Mouse (Mus musculus) T-helper 1 cell (primary cell): Measurements from ENCODE around the gene Cnga3.

Experiments used
- in situ Hi-C: fragments of 300-600 bp; cut with MboI, MseI; formaldehyde crosslinking; loops from one replicate; pipeline ENCODE4 v1.15.1; 2025; ENCODE audit warnings: high pct_unique_total_duplicates

The Cnga3 gene

GRCm38 (mm10) chr1:37286556-37286955, 72.3 kb downstream of the Cnga3 start:
- in situ Hi-C loops = no loop called here

DNA sequence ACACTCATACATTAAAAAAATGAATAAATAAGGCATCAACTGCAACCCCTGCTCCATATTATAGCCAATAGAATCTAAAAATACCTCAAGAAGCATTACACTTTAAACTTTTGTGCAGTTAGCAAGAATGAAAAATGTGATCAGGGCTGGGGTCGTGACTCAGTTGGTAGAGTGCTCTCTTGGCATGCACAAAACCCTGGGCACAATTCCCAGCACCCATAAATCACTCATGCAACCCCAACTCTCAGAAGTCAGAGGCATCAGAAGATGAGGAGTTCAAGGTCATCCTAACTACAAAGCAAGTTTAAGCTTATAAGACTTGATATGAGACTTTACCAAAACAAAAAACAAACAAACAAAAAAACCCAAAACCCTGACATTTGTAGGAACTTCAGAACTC, 73.5 kb downstream of the Cnga3 start:
- in situ Hi-C loops = no loop called here

- in situ Hi-C loops = no loop called here
Measured at GRCm38 (mm10) chr1:37288181-37288935, 74.1 kb downstream of the Cnga3 start.

- in situ Hi-C loops = no loop called here
Measured at GRCm38 (mm10) chr1:37288941-37289340, 74.7 kb downstream of the Cnga3 start.

DNA sequence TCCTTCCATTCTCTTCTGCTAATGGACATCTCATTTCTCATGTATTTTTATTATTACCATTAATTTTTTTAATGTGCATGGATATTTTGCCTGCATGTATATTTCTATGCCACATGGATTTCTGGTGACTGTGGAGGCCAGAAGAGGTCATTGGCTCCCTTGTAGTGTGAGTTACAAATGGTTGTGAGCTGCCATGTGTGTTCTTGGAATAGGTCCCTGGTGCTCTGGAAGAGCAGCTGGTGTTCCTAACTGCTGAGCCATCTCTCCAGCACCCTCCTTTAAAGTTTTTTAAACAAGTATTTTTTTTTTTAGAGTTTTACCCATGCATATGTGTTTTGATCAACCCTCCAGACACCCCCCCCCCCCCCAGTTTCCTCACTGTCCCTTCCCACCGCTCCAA, 82.2 kb downstream of the Cnga3 start:
- in situ Hi-C loops = no loop called here

- in situ Hi-C loops = no loop called here
Measured at GRCm38 (mm10) chr1:37298904-37299303, 84.7 kb downstream of the Cnga3 start.

- in situ Hi-C loops = loop anchor here (10.0 kb wide), 1 partner anchor 975 kb away; no protein-coding TSS in a partner anchor
Measured at GRCm38 (mm10) chr1:37299540-37300491, 85.6 kb downstream of the Cnga3 start, which contains the start of gene Inpp4a. Gene Inpp4a (plus strand): TSS chr1:37299865.

DNA sequence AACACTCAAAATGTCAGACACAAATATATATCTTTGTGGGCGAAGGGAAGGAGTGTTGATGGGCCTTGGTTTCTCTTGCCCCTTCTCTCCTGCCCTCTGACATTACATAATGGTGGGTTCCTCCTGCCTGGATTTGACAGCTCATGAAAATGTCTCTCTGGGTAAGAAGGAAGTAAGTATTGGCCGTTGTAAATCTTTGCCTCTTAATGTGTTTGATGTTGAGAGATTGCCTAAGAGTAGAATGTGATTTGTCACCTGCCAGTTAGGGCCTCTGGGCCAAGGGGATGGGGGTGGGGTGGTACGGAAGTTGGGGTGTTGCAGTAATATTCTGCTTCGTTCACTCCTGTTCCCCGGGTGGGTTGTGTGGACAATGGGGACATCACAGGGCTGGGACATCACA, 86.4 kb downstream of the Cnga3 start:
- in situ Hi-C loops = loop anchor here (10.0 kb wide), 1 partner anchor 976 kb away; no protein-coding TSS in a partner anchor

GRCm38 (mm10) chr1:37302801-37303200, 88.6 kb downstream of the Cnga3 start:
- in situ Hi-C loops = loop anchor here (10.0 kb wide), 1 partner anchor 978 kb away; no protein-coding TSS in a partner anchor

- in situ Hi-C loops = loop anchor here (10.0 kb wide), 1 partner anchor 981 kb away; no protein-coding TSS in a partner anchor
Measured at GRCm38 (mm10) chr1:37305691-37306287, 91.6 kb downstream of the Cnga3 start.

- in situ Hi-C loops = loop anchor here (10.0 kb wide), 1 partner anchor 983 kb away; no protein-coding TSS in a partner anchor
Measured at GRCm38 (mm10) chr1:37307586-37307985, 93.4 kb downstream of the Cnga3 start.

- in situ Hi-C loops = loop anchor here (10.0 kb wide), 1 partner anchor 983 kb away; no protein-coding TSS in a partner anchor
Measured at GRCm38 (mm10) chr1:37308021-37308742, 93.9 kb downstream of the Cnga3 start.

DNA sequence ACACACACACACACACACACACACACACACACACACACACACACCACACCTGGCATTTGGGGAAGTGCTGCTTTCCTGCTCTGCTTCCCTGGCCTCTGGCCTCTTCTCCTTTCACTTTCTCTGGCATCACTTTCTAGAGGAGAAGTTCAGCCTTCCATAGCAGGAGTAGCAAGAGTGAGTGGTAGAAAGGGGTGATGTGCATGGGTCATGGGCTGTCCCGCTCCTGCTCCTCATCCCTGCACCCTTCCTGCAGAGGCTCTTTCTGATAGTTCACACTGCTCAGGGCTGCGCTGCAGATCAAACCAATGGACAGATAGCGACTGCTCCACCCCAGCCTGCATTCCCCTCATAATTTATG, 94.5 kb downstream of the Cnga3 start:
- in situ Hi-C loops = loop anchor here (10.0 kb wide), 1 partner anchor 984 kb away; no protein-coding TSS in a partner anchor

GRCm38 (mm10) chr1:37309939-37310515, 95.8 kb downstream of the Cnga3 start:
- in situ Hi-C loops = loop anchor here (10.0 kb wide), 1 partner anchor 985 kb away; no protein-coding TSS in a partner anchor
